Mouse (Mus musculus) c-Kit-positive CD71-positive TER-119-negative erythroid progenitor cells, embryonic 14.5 days (primary cell): ENCODE data around the gene 2810408A11Rik.
"Not testable (repeated sequence)": the region's sequence is repeated elsewhere in the genome, so short reads cannot be mapped to it uniquely, and the experiment has no call there.

Source experiments
- DNase-seq: peaks from one replicate; pipeline ENCODE4 v3.0.0-alpha.2; 2013; ENCODE audit warnings: low read depth

2810408A11Rik gene

GRCm38 (mm10) chr11:69880853-69881603, 19.8 kb downstream of the 2810408A11Rik start, which contains the start of gene Kctd11:
Kctd11 (minus strand) TSS chr11:69881406.
- peak; percentile 51 for DNase-seq

GRCm38 (mm10) chr11:69880506-69880852, 20.3 kb downstream of the 2810408A11Rik start:
- peak; percentile 74 for DNase-seq

DNA sequence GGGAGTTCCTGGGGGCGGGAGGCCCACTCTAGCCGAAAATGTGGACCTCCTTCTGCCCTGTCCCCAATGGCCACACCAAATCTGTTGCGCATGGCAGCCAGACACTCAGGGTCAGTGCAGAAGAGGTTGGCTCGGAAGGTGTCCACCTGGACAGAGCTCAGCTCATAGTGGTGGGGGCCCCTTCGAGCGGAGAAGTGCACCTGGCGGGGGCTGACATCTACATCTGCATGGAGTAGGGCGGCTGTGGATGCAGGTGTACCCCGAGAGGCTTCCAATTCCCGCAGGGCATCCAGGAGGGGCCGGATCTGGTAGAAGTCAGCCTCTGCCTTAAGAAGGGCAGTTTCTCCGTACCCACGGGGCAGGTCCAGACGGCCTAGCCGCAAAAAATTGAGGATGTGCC, 21.1 kb downstream of the 2810408A11Rik start:
- no peak for DNase-seq

DNA sequence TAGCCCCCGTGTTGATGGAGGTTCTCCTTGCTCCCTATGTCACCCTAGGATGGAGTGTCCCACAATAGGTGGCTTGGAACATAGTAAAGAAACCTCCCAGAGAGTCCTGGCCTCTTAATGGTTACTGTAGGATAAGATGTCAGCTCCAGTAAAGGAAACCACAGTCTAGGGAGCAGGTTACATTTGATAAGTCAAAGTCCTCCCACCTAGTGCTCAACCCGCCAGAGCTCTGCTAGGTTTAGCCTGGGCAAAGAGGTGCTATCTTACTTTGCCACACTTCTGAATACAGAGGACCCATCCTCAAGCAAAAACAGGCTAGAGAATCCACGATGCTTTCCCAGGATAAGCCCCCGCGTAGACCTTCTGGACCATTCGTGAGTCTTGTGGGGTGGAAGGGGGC, 21.8 kb downstream of the 2810408A11Rik start:
- DNase-seq = peak; percentile 63

DNA sequence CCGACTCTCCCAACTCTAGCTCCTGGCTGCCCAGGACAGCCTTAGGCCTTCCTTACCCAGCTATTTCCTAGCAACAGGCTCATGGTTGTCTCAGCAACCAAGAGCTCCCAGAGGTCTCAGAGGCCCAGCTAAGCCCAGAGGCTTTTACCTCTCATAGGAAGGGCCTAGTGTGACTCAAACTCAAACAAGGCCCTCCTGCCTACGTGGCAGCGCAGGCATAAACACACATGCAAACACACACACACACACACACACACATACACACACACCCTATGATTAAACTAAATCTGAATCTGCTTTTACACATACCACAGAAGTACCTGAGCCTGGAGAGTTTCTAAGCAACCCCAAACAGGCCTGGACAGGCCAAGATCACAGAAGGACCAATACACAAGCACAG, 22.4 kb downstream of the 2810408A11Rik start:
- DNase-seq = no peak

GRCm38 (mm10) chr11:69877878-69878277, 22.9 kb downstream of the 2810408A11Rik start, which contains the start of gene Tmem95:
Tmem95 (minus strand) TSS chr11:69878018.
- DNase-seq = no peak

DNA sequence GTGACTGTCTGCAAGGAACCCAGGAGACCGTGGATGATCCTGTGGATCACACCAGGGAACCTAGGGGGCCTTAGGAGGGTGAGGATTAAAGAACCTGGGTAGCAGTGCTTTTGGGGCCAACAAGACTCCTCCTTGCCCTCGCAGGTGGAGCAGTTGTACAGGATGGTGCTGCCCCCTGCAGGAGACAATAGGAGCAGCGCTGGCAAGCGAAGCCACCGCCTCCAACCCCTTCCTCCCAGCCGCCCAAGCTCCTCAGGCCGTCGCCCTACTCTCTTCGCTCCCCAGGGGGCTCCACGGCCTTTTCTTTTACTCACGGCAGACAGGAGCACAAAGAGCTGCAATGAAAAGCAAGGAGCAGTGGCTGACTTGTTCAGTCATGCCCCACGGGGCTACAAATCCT, 23.9 kb downstream of the 2810408A11Rik start:
- peak; percentile 85 for DNase-seq

DNA sequence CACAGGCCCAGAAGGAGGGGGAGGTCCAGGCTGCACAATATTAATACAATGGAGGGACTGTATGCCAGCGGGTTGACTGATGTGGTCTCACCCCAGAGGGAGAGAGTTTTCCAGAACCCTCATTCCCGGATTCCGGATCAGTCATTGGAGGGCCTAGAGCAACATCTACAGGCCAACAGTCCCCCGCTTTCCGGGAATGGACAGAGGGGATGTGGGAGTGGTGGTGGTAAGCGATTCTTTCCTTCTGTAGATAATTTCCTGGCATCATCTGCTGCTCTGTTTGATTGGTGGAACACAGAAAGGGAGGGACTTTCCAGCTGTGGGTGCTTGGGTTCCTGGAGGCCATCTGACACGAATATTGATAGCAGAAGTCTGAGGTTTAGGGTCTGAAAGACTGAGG, 24.6 kb downstream of the 2810408A11Rik start:
- DNase-seq = no peak

DNA sequence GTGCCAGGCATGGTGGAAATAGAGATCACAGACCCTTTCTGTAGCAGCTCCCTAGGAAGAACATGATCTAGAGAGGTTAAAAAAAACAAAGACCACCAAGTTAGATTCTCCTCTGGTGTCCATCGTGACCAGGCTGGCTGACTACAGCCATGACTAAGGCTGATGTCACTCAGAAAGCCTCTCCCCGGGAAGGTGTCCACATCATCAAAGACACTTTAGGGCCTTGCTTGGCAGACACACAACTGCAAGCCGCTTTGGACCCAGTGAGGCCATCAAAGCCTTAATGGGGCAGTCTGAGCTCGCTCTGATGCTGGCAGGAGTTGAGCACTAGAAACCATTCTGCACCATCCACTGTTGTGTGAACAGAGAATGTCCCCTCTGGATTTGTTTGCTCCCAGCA, 28.3 kb downstream of the 2810408A11Rik start:
- DNase-seq = no peak

DNA sequence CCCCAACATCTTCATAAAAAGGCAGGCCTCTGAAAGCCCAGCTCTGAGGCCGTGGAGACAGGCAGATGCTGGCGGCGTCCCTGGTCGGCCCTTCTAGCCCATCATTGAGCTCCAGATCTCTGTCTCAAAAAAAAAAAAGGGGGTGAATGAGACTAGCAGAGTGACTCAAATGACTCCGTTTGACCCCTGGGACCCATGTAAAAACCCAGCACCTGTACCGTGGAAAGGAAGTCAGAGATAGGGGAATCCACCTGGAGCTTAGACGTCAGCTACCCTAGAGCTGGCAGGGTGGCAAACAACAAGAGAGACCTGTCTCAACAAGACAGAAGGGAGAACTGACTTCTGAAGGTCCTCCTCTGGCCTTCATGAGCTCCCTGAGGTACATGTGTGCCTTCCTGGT, 29.0 kb downstream of the 2810408A11Rik start:
- no peak for DNase-seq

DNA sequence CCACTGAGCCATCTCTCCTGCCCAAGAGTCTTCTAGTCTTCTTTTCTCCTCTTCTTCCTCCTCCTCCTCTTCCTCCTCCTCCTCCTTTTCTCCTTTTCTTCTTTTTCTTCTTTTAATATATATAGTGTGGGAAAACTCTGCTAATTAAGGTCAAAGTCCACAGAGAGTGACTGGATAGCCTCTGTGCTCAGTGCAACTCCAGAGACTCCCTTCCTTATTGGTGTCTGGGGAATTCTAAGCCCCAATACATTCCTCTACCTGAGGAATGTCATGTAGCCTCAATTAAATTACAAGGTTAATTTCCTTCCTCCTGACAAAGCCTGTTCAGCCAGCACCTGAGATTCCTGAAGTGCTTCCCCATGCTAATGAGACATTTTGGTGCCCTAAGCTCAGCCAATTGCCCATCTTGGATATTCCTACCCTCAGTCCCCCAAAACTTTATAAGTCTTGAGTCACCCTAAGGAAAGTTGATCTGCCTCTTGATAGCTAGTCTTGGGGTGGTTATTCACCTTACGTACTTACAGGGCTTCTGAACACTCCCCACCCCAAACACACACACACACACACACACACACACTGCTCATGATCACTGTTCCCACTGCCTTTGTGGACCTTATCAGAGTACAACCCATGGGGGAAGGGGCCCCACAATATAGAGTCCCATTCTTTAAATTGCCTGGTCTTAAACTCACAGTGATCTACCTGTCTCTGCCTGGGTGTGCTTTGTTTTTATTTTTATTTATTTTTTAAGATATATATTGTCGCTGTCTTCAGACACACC, 30.3 kb downstream of the 2810408A11Rik start:
- no peak for DNase-seq

GRCm38 (mm10) chr11:69867335-69867734, 33.5 kb downstream of the 2810408A11Rik start:
- DNase-seq = no peak

GRCm38 (mm10) chr11:69865561-69865960, 35.2 kb downstream of the 2810408A11Rik start:
- DNase-seq = no peak

GRCm38 (mm10) chr11:69864138-69864860, 36.5 kb downstream of the 2810408A11Rik start:
- no peak for DNase-seq

- not testable (repeated sequence) for DNase-seq
Observed at GRCm38 (mm10) chr11:69863729-69864128, 37.1 kb downstream of the 2810408A11Rik start.

- DNase-seq = no peak
Observed at GRCm38 (mm10) chr11:69858113-69858998, 42.4 kb downstream of the 2810408A11Rik start, which contains the start of gene Tnk1. Tnk1 (minus strand) TSS chr11:69858730.

DNA sequence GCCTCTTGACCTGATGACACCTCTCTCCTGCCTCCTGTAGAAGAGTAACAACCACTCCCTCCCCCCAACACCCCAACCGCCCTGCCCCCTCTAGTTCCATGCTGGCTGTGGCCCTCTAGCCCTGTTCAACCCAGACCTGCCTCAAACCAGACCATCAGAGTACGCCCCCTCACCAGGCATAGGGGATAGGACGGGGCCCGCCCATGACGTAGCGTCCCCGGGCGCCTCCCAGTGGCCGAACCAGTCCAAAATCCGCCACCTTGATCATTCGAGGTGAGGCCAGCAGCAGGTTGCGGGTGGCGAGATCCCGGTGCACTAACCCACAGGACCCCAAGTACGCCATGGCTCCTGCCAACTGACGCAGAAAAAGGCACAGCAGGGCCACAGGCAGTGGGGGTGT, 45.4 kb downstream of the 2810408A11Rik start:
- DNase-seq = no peak

DNA sequence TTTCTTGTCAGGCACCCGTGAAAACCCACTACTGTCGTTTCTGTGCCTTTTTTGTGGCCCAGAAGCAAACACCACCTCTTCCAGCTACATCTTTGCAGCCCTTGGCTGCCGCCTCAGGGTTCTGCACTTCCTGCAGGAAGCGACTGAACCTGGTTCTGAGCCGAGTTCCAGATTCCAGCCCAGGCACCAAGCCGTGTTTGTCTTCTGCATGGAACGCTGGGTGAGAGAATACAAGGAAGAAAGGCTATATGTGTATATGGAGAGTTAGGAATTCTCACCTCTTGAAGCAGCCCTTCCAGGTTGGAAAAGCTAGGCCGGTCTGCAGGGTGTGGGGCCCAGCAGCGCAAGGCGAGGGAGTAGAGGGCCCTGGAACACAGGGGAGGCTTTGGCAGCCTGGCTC, 46.1 kb downstream of the 2810408A11Rik start:
- no peak for DNase-seq

DNA sequence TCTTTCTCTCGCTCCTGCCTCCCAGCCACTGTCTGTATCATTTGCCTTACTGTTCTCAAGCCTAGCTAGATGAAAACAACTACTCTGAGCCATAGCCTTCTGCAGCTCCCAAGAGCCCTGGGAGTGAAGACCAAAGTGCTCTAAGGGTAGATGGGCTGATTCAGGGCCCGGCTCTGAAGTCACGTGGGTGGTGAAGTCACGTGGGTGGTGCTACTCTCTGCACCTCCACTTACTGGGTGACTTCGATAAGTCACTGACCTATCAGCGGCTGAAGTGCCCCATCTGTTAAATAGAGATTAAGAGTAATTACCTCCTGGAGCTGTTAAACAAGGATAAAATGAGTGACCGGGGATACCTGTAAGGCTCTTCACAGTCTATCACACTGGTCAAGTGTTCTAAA, 46.8 kb downstream of the 2810408A11Rik start:
- DNase-seq = peak; percentile 99

DNA sequence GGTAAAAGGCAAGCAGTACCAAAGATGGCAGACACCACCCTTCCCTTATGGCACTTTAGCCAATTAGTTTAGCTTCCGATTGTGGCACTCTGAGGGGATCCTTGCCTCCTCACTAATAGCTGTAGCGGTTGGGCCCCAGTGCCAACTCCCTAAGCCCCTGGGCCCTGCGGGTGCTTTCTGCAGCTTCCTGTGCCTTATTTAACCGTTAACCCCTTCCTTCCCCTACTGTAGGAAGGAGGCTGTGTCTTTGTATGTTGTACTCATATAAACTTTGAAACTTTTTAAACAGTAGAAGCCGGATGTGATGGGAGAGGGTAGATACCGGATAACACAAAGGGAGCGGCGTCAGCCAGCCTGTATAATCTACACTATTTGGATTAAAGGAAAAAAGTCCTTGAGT, 50.0 kb downstream of the 2810408A11Rik start:
- no peak for DNase-seq

GRCm38 (mm10) chr11:69849884-69850283, 50.9 kb downstream of the 2810408A11Rik start:
- no peak for DNase-seq

GRCm38 (mm10) chr11:69849128-69849527, 51.7 kb downstream of the 2810408A11Rik start:
- DNase-seq = no peak
